Mouse (Mus musculus): ENCODE measurements around the gene Mmp28.

Gene Mmp28

DNA sequence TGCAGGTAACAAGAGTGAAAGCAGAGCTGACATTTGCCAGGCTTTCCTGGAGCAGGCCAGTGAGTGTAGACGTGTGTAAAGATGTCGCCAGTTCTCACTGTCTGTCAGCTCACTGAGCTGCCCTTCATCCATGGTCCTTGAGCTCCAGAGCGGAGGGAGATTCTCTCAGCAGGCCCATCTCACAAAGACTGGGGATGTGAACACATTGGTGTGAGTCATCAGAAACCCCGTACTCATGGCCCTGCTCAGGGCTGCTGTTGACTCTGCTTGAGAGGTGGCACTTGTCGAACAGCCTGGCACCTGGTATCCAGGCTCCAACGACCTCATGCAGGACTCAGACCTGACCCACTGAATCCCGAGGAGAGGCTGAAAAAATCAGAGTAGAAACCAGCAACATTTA, 59.1 kb downstream of the Mmp28 start:
- DNase-seq (ENCODE audit: low spot score) = no peak

DNA sequence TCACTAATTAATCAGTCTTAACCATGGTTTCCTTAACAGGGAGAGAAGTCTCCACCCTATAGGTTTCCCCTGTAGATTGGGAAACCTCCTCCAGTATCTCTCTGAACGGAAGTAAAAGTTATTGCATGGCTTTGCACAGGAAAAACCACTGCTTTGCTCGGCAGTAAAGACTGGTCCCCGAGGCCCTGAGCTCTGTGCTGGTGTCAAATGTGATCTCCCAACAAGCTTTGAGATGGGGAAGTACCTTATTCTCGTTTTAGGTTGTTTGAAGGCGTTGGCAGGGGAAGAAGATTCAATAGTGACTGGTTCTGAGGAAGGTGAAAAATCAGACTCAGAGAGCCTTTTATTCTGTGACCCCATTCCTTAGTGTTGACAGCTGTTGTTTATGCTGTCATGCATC, 64.1 kb downstream of the Mmp28 start:
- no peak for DNase-seq (ENCODE audit: low spot score)

DNA sequence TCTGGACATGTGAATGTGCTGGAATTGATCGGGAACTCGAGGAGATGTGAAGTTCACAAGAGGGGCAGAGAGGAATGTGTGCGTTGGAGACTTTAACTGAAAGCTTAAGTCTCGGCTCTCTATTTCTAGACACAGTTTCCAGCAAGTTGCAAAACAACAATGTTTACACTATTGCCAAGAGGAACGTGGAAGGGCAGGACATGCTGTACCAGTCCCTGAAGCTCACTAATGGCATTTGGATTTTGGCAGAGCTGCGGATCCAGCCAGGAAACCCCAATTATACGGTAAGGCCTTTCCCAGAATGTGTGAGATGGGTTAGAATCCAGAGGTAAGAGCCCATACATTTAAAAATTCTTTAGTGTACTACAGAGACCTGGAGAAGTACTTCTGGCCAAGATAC, 65.2 kb downstream of the Mmp28 start:
- DNase-seq (ENCODE audit: low spot score) = no peak

DNA sequence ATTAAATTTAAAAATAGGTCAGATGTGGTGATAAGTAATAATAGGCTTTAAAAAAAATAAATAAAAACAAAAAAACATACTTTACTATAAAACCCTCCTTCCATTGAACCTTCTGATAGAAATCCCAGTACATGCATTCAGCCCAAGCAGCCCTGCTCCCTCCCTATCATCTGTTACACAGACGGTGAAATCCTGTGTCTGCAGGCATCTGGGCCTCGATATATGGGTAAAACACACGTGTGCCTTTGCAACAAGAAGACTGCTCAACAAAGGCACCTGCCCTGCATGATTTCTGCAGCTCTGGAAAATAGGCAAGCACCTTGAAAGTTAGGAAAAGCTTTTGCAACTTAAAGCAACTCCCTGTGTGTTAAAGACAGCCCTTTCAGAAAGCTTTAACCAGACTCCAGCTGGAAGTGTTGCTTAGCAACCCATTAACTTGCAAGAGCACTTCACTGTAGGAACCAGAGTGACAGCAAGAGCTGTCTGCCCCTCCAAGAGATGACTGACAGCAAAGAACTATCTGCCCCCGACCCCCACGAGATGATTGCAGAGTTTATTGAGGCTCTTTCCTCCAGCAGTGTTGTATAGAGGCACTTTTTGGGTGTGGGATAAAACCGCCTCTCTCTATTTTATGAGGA, 68.0 kb downstream of the Mmp28 start:
- no peak for DNase-seq (ENCODE audit: low spot score)

DNA sequence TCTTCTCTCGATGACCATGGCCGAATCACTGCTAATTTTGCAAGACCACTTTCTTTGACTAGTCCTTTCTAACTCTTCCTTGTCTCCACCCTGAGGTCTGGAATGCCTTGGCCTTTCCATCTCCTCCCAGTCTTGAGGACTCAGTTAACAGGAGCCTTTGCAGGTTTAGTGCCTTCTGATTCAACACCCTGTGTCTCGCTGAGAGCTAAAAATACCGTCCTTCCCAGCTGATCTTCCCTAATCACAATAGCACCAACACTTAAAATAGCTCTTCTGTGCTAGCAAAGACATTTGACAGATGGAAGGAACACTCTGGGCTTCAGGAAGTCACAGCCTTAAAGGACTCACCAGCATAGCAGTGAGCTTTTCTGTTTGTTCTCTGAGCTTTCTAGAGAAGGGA, 69.8 kb downstream of the Mmp28 start:
- DNase-seq (ENCODE audit: low spot score) = no peak
